Mouse (Mus musculus): ENCODE data around the gene Ric8b. TPM values are rescaled to one million over a fixed set of nuclear protein-coding genes. Genes with fewer than 3 reads are reported as not detected.

Ric8b gene
- polyA plus RNA-seq, 1 experiment from 2014 or later = 31.2 TPM

GRCm38 (mm10) chr10:84926336-84926735 is 8.9 kb downstream of the Ric8b start:
- Histone ChIP-seq H3K27ac (ENCODE audit: low read depth, low read length) (no peak overlapping the region), H3K4me1 (ENCODE audit: control insufficient read depth, insufficient read depth, low read length) (no peaks in the 10 kb centered on the region), H3K36me3 (ENCODE audit: control insufficient read depth, insufficient read depth, low read length) (peaks cover 19% of the 10 kb centered on the region), H3K27me3 (replicated peaks; ENCODE audit: control insufficient read depth, insufficient read depth, low read length) (no peaks in the 10 kb centered on the region), H3K9me3 (replicated peaks; ENCODE audit: control insufficient read depth, low read length) (no peaks in the 10 kb centered on the region), H3K4me2 (ENCODE audit: low read length) (no peak overlapping the region), H3K4me3 (ENCODE audit: low read depth, low read length) (no peak overlapping the region), H3K9ac (ENCODE audit: low read length) (no peak overlapping the region)
- no peak for DNase-seq (ENCODE audit: low spot score)
- WGBS = 89% methylated on average over 7 of the region's 7 CpGs
- no peak for ATAC-seq

GRCm38 (mm10) chr10:84926885-84927284 is 9.5 kb downstream of the Ric8b start:
- H3K4me1 ChIP-seq (ENCODE audit: control insufficient read depth, insufficient read depth, low read length) = no peaks in the 10 kb centered on the region
- no peak overlapping the region for H3K4me3 ChIP-seq (ENCODE audit: low read depth, low read length)
- no peak overlapping the region for H3K9ac ChIP-seq (ENCODE audit: low read length)
- WGBS = 91% methylated on average over 4 of the region's 4 CpGs
- no peaks in the 10 kb centered on the region for H3K9me3 ChIP-seq (replicated peaks; ENCODE audit: control insufficient read depth, low read length)
- no peaks in the 10 kb centered on the region for H3K27me3 ChIP-seq (replicated peaks; ENCODE audit: control insufficient read depth, insufficient read depth, low read length)
- H3K27ac ChIP-seq (ENCODE audit: low read depth, low read length) = no peak overlapping the region
- peaks cover 19% of the 10 kb centered on the region for H3K36me3 ChIP-seq (ENCODE audit: control insufficient read depth, insufficient read depth, low read length)
- no peak for DNase-seq (ENCODE audit: low spot score)
- no peak for ATAC-seq
- H3K4me2 ChIP-seq (ENCODE audit: low read length) = no peak overlapping the region

- H3K27me3 ChIP-seq (replicated peaks; ENCODE audit: control insufficient read depth, insufficient read depth, low read length) = no peaks in the 10 kb centered on the region
- H3K4me1 ChIP-seq (ENCODE audit: control insufficient read depth, insufficient read depth, low read length) = no peaks in the 10 kb centered on the region
- no peak overlapping the region for H3K9ac ChIP-seq (ENCODE audit: low read length)
- WGBS = 89% methylated on average over 4 of the region's 4 CpGs
- H3K4me3 ChIP-seq (ENCODE audit: low read depth, low read length) = no peak overlapping the region
- DNase-seq (ENCODE audit: low spot score) (no peak), ATAC-seq (no peak)
- no peak overlapping the region for H3K4me2 ChIP-seq (ENCODE audit: low read length)
- peaks cover 19% of the 10 kb centered on the region for H3K36me3 ChIP-seq (ENCODE audit: control insufficient read depth, insufficient read depth, low read length)
- H3K9me3 ChIP-seq (replicated peaks; ENCODE audit: control insufficient read depth, low read length) = no peaks in the 10 kb centered on the region
- no peak overlapping the region for H3K27ac ChIP-seq (ENCODE audit: low read depth, low read length)
Measured at GRCm38 (mm10) chr10:84928465-84928864, 11.0 kb downstream of the Ric8b start.

- Histone ChIP-seq H3K27ac (ENCODE audit: low read depth, low read length) (no peak overlapping the region), H3K4me2 (ENCODE audit: low read length) (no peak overlapping the region), H3K27me3 (replicated peaks; ENCODE audit: control insufficient read depth, insufficient read depth, low read length) (no peaks in the 10 kb centered on the region), H3K4me1 (ENCODE audit: control insufficient read depth, insufficient read depth, low read length) (no peaks in the 10 kb centered on the region), H3K36me3 (ENCODE audit: control insufficient read depth, insufficient read depth, low read length) (no peaks in the 10 kb centered on the region), H3K4me3 (ENCODE audit: low read depth, low read length) (no peak overlapping the region), H3K9me3 (replicated peaks; ENCODE audit: control insufficient read depth, low read length) (no peaks in the 10 kb centered on the region), H3K9ac (ENCODE audit: low read length) (no peak overlapping the region)
- ATAC-seq = no peak
- no peak for DNase-seq (ENCODE audit: low spot score)
- WGBS = 85% methylated on average over 7 of the region's 7 CpGs
Measured at GRCm38 (mm10) chr10:84935553-84936209, 18.3 kb downstream of the Ric8b start.

- 93% methylated on average over 4 of the region's 4 CpGs for WGBS
- Histone ChIP-seq H3K27me3 (replicated peaks; ENCODE audit: control insufficient read depth, insufficient read depth, low read length) (no peaks in the 10 kb centered on the region), H3K9ac (ENCODE audit: low read length) (no peak overlapping the region), H3K4me1 (ENCODE audit: control insufficient read depth, insufficient read depth, low read length) (no peaks in the 10 kb centered on the region), H3K27ac (ENCODE audit: low read depth, low read length) (no peak overlapping the region), H3K4me3 (ENCODE audit: low read depth, low read length) (no peak overlapping the region), H3K9me3 (replicated peaks; ENCODE audit: control insufficient read depth, low read length) (no peaks in the 10 kb centered on the region), H3K36me3 (ENCODE audit: control insufficient read depth, insufficient read depth, low read length) (no peaks in the 10 kb centered on the region), H3K4me2 (ENCODE audit: low read length) (no peak overlapping the region)
- no peak for DNase-seq (ENCODE audit: low spot score)
- ATAC-seq = no peak
Measured at GRCm38 (mm10) chr10:84936832-84937515, 19.6 kb downstream of the Ric8b start.

- no peak overlapping the region for H3K9ac ChIP-seq (ENCODE audit: low read length)
Measured at GRCm38 (mm10) chr10:84938094-84938820, 20.8 kb downstream of the Ric8b start.

GRCm38 (mm10) chr10:84938886-84939285 is 21.5 kb downstream of the Ric8b start:
- Histone ChIP-seq H3K4me3 (ENCODE audit: low read depth, low read length) (no peak overlapping the region), H3K4me2 (ENCODE audit: low read length) (no peak overlapping the region), H3K9me3 (replicated peaks; ENCODE audit: control insufficient read depth, low read length) (no peaks in the 10 kb centered on the region), H3K9ac (ENCODE audit: low read length) (no peak overlapping the region), H3K4me1 (ENCODE audit: control insufficient read depth, insufficient read depth, low read length) (no peaks in the 10 kb centered on the region), H3K36me3 (ENCODE audit: control insufficient read depth, insufficient read depth, low read length) (no peaks in the 10 kb centered on the region), H3K27ac (ENCODE audit: low read depth, low read length) (no peak overlapping the region), H3K27me3 (replicated peaks; ENCODE audit: control insufficient read depth, insufficient read depth, low read length) (no peaks in the 10 kb centered on the region)
- no peak for DNase-seq (ENCODE audit: low spot score)
- no peak for ATAC-seq
- 79% methylated on average over 5 of the region's 5 CpGs for WGBS

More at GRCm38 (mm10) chr10:84938094-84938820, 20.8 kb downstream of the Ric8b start:
- ATAC-seq (no peak), DNase-seq (ENCODE audit: low spot score) (no peak)
- no peaks in the 10 kb centered on the region for H3K36me3 ChIP-seq (ENCODE audit: control insufficient read depth, insufficient read depth, low read length)
- WGBS = 73% methylated on average over 14 of the region's 14 CpGs
- H3K4me2 ChIP-seq (ENCODE audit: low read length) = no peak overlapping the region
- no peak overlapping the region for H3K27ac ChIP-seq (ENCODE audit: low read depth, low read length)
- H3K9me3 ChIP-seq (replicated peaks; ENCODE audit: control insufficient read depth, low read length) = no peaks in the 10 kb centered on the region
- H3K27me3 ChIP-seq (replicated peaks; ENCODE audit: control insufficient read depth, insufficient read depth, low read length) = no peaks in the 10 kb centered on the region
- H3K4me3 ChIP-seq (ENCODE audit: low read depth, low read length) = no peak overlapping the region
- H3K4me1 ChIP-seq (ENCODE audit: control insufficient read depth, insufficient read depth, low read length) = no peaks in the 10 kb centered on the region

- H3K4me2 ChIP-seq (ENCODE audit: low read length) = no peak overlapping the region
- no peak overlapping the region for H3K27ac ChIP-seq (ENCODE audit: low read depth, low read length)
- no peak for ATAC-seq
- no peaks in the 10 kb centered on the region for H3K9me3 ChIP-seq (replicated peaks; ENCODE audit: control insufficient read depth, low read length)
- no peaks in the 10 kb centered on the region for H3K27me3 ChIP-seq (replicated peaks; ENCODE audit: control insufficient read depth, insufficient read depth, low read length)
- H3K36me3 ChIP-seq (ENCODE audit: control insufficient read depth, insufficient read depth, low read length) = no peaks in the 10 kb centered on the region
- WGBS = 86% methylated on average over 1 of the region's 1 CpGs
- no peak overlapping the region for H3K4me3 ChIP-seq (ENCODE audit: low read depth, low read length)
- H3K4me1 ChIP-seq (ENCODE audit: control insufficient read depth, insufficient read depth, low read length) = no peaks in the 10 kb centered on the region
- H3K9ac ChIP-seq (ENCODE audit: low read length) = no peak overlapping the region
- no peak for DNase-seq (ENCODE audit: low spot score)
Measured at GRCm38 (mm10) chr10:84940356-84940755, 22.9 kb downstream of the Ric8b start.

GRCm38 (mm10) chr10:84945692-84946091 is 28.3 kb downstream of the Ric8b start:
- Histone ChIP-seq H3K27ac (ENCODE audit: low read depth, low read length) (no peak overlapping the region), H3K4me2 (ENCODE audit: low read length) (no peak overlapping the region), H3K4me3 (ENCODE audit: low read depth, low read length) (no peak overlapping the region), H3K9ac (ENCODE audit: low read length) (no peak overlapping the region), H3K27me3 (replicated peaks; ENCODE audit: control insufficient read depth, insufficient read depth, low read length) (no peaks in the 10 kb centered on the region), H3K4me1 (ENCODE audit: control insufficient read depth, insufficient read depth, low read length) (no peaks in the 10 kb centered on the region), H3K36me3 (ENCODE audit: control insufficient read depth, insufficient read depth, low read length) (peaks cover 17% of the 10 kb centered on the region), H3K9me3 (replicated peaks; ENCODE audit: control insufficient read depth, low read length) (no peaks in the 10 kb centered on the region)
- DNase-seq (ENCODE audit: low spot score) (no peak), ATAC-seq (no peak)
- 97% methylated on average over 3 of the region's 3 CpGs for WGBS

Measured in forebrain, embryonic 14.5 days (tissue).